Mouse (Mus musculus) liver, embryonic 16.5 days (tissue): ENCODE measurements around the gene Irf4. TPM values are rescaled to one million over a fixed set of nuclear protein-coding genes. Genes with fewer than 3 reads are reported as not detected.

Experiments used
- ATAC-seq: fragments of 200-750 bp; cut with Nextera tagmentation; 2 replicates; pipeline ENCODE4 v1.8.0; 2017; ENCODE audit warnings: low read depth, mild to moderate bottlenecking, moderate number of reproducible peaks, moderate library complexity
- H3K27ac ChIP-seq: fragments of 300-500 bp; sonication (generic); 2 replicates; pipeline ENCODE4 v1.5.1; 2014; ENCODE audit warnings: mild to moderate bottlenecking, low read length
- H3K27me3 ChIP-seq: fragments of 300-500 bp; sonication (generic); 2 replicates; pipeline ENCODE4 v1.6.1; 2014; ENCODE audit warnings: low read depth, low read length, mixed read lengths; ENCODE audit not compliant: control insufficient read depth, insufficient read depth
- H3K36me3 ChIP-seq: fragments of 300-500 bp; sonication (generic); 2 replicates; pipeline ENCODE4 v1.6.1; 2014; ENCODE audit warnings: mild to moderate bottlenecking; ENCODE audit not compliant: control insufficient read depth, insufficient read depth
- H3K4me1 ChIP-seq: fragments of 300-500 bp; sonication (generic); 2 replicates; pipeline ENCODE4 v1.6.1; 2014; ENCODE audit warnings: low read depth, low read length, mixed read lengths; ENCODE audit not compliant: control insufficient read depth
- H3K4me2 ChIP-seq: fragments of 300-500 bp; sonication (generic); 2 replicates; pipeline ENCODE4 v1.6.1; 2014; ENCODE audit warnings: low read depth, low read length, mixed read lengths
- H3K4me3 ChIP-seq: fragments of 300-500 bp; sonication (generic); 2 replicates; pipeline ENCODE4 v1.5.1; 2014; ENCODE audit warnings: low read depth, mild to moderate bottlenecking, low read length
- H3K9ac ChIP-seq: fragments of 300-500 bp; sonication (generic); 2 replicates; pipeline ENCODE4 v1.6.1; 2014; ENCODE audit warnings: low read depth, low read length
- H3K9me3 ChIP-seq: fragments of 300-500 bp; sonication (generic); replicated peaks from 2 replicates; pipeline ENCODE4 v1.6.1; 2016; ENCODE audit warnings: low read length; ENCODE audit not compliant: control insufficient read depth
- WGBS: fragments of 180-500 bp; shearing (Covaris S2); extraction: QIAGEN DNeasy Blood & Tissue Kit; methylation state at CpG from one replicate; pipeline ENCODE4 v1.1.7; 2014; ENCODE audit not compliant: insufficient replicate concordance; 5-methylcytosine and 5-hydroxymethylcytosine counted together
- polyA plus RNA-seq: library from polyadenylated mRNA; unstranded; fragments of >200 nt; fragmentation: Nextera tagmentation; extraction: Ambion mirVana; gene quantifications from 2 replicates; pipeline ENCODE4 v1.2.1, GENCODE M21; 2015

Gene Irf4
- polyA plus RNA-seq: 0.28 and 0.55 TPM in 2 replicates

DNA sequence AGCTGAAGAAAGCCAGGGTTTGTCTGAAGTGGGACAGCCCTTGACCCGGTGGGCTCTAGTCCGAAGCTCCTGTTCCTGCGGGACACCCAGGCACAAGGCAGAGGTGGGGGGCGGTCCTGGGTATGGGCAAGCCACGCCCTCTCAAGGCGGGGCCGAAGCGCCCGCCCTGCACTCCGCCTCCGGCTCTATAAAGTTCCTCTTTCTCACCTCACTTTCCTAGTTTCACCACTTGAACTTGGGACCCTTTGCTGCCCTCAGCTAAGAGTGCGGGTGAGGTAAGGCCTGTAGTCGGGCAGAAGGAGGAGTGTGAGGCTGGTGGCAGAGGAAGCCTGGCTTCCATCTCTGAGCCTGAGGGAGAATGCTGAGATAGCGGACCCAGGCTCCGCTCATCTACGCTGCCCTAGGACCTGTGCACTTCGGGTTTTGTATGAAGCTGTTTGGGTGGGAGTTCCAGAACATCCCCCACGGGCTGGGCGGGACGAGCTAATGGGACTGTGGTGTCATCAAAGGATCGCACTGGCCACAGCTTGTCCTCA, at the start of gene Irf4:
TSS of gene Irf4 (plus strand) at position 206 of the 536 bp plus-strand sequence.
- Histone ChIP-seq H3K4me2 (peak within 1 kb of the TSS; percentile 55), H3K9me3 (no peaks in the 10 kb centered on the region), H3K27me3 (peaks cover 38% of the 10 kb centered on the region), H3K4me1 (no peaks in the 10 kb centered on the region; the same call in 1 of the 2 replicates), H3K36me3 (no peaks in the 10 kb centered on the region), H3K9ac (no peak within 1 kb of the TSS), H3K27ac (no peak within 1 kb of the TSS), H3K4me3 (peak within 1 kb of the TSS; percentile 49)
- ATAC-seq: 0 out of 2 replicates have a peak, but pooled peaks have one; percentile 47
- 3% methylated on average over 21 of the region's 21 CpGs for WGBS

DNA sequence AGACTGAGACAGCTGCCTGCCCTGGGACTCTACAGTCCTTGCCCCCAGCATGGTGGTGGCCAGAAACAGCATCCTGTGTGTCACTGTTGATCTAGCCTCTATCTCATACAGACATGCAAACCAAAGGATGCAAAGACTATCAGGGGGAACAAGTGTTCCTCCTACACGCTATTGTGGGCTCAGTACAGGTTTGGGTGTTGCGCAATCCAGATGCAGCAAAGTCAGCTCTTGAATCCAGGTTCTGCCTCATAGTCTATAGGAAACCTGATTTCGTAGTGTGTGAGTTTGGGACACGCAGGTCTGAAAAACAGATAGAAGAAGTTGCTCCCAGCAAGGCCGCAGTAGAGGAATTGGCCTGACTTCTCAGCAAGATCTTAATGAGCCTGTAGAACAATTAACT, 46.3 kb upstream of the Irf4 start:
- 62% methylated on average over 5 of the region's 5 CpGs for WGBS
- H3K27me3 ChIP-seq: no peaks in the 10 kb centered on the region

DNA sequence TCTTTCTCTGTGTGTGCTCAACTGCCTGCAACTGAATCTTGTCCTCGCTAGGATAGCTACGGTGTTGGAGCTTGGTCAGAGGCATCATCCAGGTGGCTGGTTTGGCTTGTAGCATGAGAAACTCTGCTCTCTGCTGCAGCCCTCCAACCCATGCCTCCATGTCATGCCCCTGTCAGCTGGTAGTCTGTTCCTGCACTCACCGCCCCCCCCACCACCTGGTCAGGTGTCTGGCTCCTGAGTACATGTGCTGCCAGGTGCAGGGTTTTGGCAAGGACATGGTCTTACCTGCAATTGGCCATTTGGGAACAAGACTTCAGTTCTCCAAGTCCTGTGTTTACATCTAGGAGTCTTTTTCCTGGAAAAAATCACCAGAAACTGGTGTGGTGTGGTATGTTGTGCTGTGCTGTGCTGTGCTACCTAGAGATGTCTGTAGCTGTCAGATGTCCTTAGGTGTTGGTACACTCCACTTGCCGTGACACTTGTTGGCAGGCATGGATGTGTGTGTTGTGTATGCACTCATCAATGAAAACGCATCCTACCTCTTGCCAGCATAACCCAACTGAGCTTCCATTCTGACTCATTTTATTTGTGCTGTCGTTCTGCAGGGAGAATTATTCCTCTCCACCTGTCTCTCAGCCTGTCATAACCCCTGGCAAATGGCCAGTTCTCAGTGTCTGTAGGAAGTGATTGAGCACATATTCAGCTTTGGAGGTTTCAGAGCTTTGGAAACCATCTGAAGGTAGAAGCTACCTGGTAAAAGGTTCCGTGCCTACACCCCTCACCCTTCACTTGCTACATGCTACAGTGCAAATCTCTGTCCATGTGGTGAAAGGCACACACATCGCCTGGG, 44.6 kb upstream of the Irf4 start:
- H3K27ac ChIP-seq: no peak overlapping the region
- no peak overlapping the region for H3K9ac ChIP-seq
- H3K9me3 ChIP-seq: no peaks in the 10 kb centered on the region
- no peaks in the 10 kb centered on the region for H3K4me1 ChIP-seq
- no peak for ATAC-seq
- H3K27me3 ChIP-seq: no peaks in the 10 kb centered on the region
- no peak overlapping the region for H3K4me2 ChIP-seq
- no peak overlapping the region for H3K4me3 ChIP-seq
- WGBS: 61% methylated on average over 8 of the region's 8 CpGs
- H3K36me3 ChIP-seq: no peaks in the 10 kb centered on the region

More for the DNA sequence above, 46.3 kb upstream of the Irf4 start:
- Histone ChIP-seq H3K4me2 (no peak overlapping the region), H3K36me3 (no peaks in the 10 kb centered on the region), H3K9ac (no peak overlapping the region), H3K27ac (no peak overlapping the region), H3K9me3 (no peaks in the 10 kb centered on the region), H3K4me1 (no peaks in the 10 kb centered on the region), H3K4me3 (no peak overlapping the region)
- ATAC-seq: no peak

DNA sequence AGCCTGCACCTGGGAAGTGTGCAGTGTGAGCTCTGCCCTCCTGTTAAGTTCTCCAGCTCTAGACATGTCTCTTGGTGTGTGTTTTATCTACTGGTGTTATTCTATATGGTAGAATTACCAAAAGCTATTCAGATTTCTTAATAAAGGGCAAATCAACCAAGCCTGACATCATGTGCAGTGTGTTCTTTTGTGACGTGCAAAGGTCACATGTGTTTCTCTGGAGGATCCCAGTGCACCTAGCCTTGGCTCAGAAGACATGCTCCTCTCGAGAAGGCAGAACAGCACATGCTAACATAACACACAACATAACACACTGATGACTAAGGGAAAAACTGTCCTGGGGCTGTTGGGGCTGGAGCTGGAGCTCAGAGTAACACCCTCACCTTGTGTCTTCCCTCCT, 38.0 kb upstream of the Irf4 start:
- H3K4me3 ChIP-seq: no peak overlapping the region
- H3K9ac ChIP-seq: no peak overlapping the region

DNA sequence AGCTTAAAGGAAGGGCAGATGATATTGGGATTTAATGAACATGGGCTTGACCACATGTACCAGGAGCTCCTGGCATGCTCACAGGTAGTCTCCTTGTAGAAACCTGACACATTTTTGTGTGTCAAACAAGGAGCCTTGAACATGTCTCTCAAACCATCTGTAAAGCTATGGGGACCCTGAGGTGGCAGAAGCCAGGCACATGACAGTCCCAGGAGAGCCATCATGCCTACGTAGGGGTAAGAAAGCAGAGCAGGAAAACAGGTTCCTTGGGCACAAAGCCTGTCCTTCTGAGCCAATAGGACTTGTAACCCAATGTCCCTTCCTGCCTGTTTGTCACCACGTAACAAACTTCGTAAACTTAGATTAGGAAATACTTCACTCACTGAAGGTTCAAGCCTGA, 37.3 kb upstream of the Irf4 start:
- ATAC-seq: no peak
- Histone ChIP-seq H3K9me3 (no peaks in the 10 kb centered on the region), H3K27ac (no peak overlapping the region), H3K4me3 (no peak overlapping the region), H3K9ac (no peak overlapping the region), H3K36me3 (no peaks in the 10 kb centered on the region), H3K4me1 (no peaks in the 10 kb centered on the region), H3K27me3 (no peaks in the 10 kb centered on the region), H3K4me2 (no peak overlapping the region)
- WGBS: 70% methylated on average over 3 of the region's 3 CpGs

More for the DNA sequence above, 38.0 kb upstream of the Irf4 start:
- Histone ChIP-seq H3K27ac (no peak overlapping the region), H3K27me3 (no peaks in the 10 kb centered on the region), H3K4me2 (no peak overlapping the region), H3K9me3 (no peaks in the 10 kb centered on the region), H3K4me1 (no peaks in the 10 kb centered on the region), H3K36me3 (no peaks in the 10 kb centered on the region)
- no peak for ATAC-seq
- WGBS: 41% methylated on average over 2 of the region's 2 CpGs

DNA sequence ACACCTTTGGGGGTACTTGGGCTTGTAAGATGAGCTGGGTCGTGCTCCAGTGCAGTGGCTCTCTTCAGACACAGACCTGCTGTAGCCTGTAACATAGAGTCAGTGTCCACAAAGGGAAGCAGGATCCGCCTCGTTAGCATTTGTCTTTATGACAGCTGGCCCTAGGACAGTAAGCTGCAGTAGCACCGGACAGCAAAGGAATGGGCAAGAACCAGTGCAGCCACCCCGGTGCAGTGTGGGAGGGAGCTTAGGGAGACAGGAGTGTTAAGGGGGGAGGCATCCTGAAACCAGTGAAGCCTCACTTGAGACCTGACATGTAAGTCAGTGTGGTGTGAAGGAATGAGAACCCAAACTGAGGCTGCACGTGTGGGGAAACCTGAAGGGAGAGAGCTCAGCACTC, 36.7 kb upstream of the Irf4 start:
- Histone ChIP-seq H3K4me3 (no peak overlapping the region), H3K9ac (no peak overlapping the region), H3K36me3 (no peaks in the 10 kb centered on the region), H3K27ac (no peak overlapping the region), H3K4me2 (no peak overlapping the region), H3K4me1 (no peaks in the 10 kb centered on the region), H3K9me3 (no peaks in the 10 kb centered on the region), H3K27me3 (no peaks in the 10 kb centered on the region)
- 61% methylated on average over 6 of the region's 6 CpGs for WGBS
- ATAC-seq: no peak

- no peaks in the 10 kb centered on the region for H3K27me3 ChIP-seq
- H3K9me3 ChIP-seq: no peaks in the 10 kb centered on the region
- no peak overlapping the region for H3K4me3 ChIP-seq
- no peak for ATAC-seq
- 51% methylated on average over 3 of the region's 3 CpGs for WGBS
- no peaks in the 10 kb centered on the region for H3K36me3 ChIP-seq
- no peak overlapping the region for H3K9ac ChIP-seq
- H3K4me1 ChIP-seq: no peaks in the 10 kb centered on the region
- H3K4me2 ChIP-seq: no peak overlapping the region
- H3K27ac ChIP-seq: no peak overlapping the region
Observed at GRCm38 (mm10) chr13:30713621-30714020, 35.4 kb upstream of the Irf4 start.

- no peak for ATAC-seq
- Histone ChIP-seq H3K4me3 (no peak overlapping the region), H3K4me2 (no peak overlapping the region), H3K27me3 (no peaks in the 10 kb centered on the region), H3K36me3 (no peaks in the 10 kb centered on the region), H3K27ac (no peak overlapping the region), H3K9me3 (no peaks in the 10 kb centered on the region), H3K9ac (no peak overlapping the region), H3K4me1 (no peaks in the 10 kb centered on the region)
- WGBS: 68% methylated on average over 6 of the region's 6 CpGs
Observed at GRCm38 (mm10) chr13:30714552-30714951, 34.5 kb upstream of the Irf4 start.

GRCm38 (mm10) chr13:30715060-30715459, 34.0 kb upstream of the Irf4 start:
- no peaks in the 10 kb centered on the region for H3K9me3 ChIP-seq
- ATAC-seq: no peak
- H3K27ac ChIP-seq: no peak overlapping the region
- H3K4me1 ChIP-seq: no peaks in the 10 kb centered on the region
- no peaks in the 10 kb centered on the region for H3K36me3 ChIP-seq
- no peaks in the 10 kb centered on the region for H3K27me3 ChIP-seq
- H3K4me3 ChIP-seq: no peak overlapping the region
- no peak overlapping the region for H3K4me2 ChIP-seq
- H3K9ac ChIP-seq: no peak overlapping the region
- WGBS: 73% methylated on average over 7 of the region's 7 CpGs
